Mouse (Mus musculus) liver, adult 2 months (tissue): ENCODE results near the gene Clip2.
A peak's percentile ranks its signal among the peaks of the same experiment; 100 is the strongest.

Source experiments
- CTCF ChIP-seq: fragments of 200-500 bp; IDR thresholded peaks from 2 replicates; pipeline ENCODE4 v1.5.1; 2011; ENCODE audit warnings: low read depth, low read length, control low read depth
- POLR2A ChIP-seq: fragments of 200-500 bp; IDR thresholded peaks from 2 replicates; pipeline ENCODE4 v1.6.1; 2011; ENCODE audit warnings: low read length, control low read depth; ENCODE audit not compliant: insufficient read depth; ENCODE audit errors: extremely low read depth

- no peak for TF ChIP-seq CTCF
- 0 out of 2 replicates have a peak, but pooled peaks have one; percentile 13 for TF ChIP-seq POLR2A
Observed at GRCm38 (mm10) chr5:134455186-134455895, 96.9 kb downstream of the Clip2 start.
